Comparison of ENCODE assay signal across 17 mouse cellular contexts in the genomic region with DNA sequence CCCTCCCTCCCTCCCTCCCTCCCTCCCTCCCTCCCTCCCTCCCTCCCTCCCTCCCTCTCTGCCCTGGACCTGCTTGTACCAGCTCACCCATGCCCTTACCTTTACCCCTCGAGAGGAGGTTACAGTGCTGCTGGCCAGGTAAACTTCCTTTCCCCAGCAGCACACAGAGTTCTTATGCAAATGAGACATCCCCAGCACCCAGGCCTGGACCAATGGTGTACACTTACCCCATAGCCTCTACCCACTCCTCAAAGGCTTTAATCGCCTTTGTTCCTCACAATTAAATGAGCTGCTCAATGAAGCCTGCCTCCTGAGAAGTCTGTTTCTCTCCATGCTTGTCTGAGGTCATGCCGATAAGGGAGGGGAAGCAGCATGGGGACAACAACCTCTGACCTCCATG. TPM values are rescaled to one million over a fixed set of nuclear protein-coding genes. Genes with fewer than 3 reads are reported as not detected.
A peak's percentile ranks its signal among the peaks of the same experiment; 100 is the strongest.
DNase-seq lines count a peak whose midpoint lies in the region; ATAC-seq and TF ChIP-seq lines count a peak whose summit lies in the region.
"Had no signal": no experiment of that assay in that cellular context is flagged by ENCODE, and none has a peak within 500 bp of the region (broad histone marks: within the 10 kb centered on the region; RNA-seq: fewer than 3 reads in every experiment).

No protein-coding gene starts in this region.

- WGBS in forebrain, embryonic 12.5 days = 0% methylated on average over 2 of the region's 3 CpGs
- 2% methylated on average over 3 of the region's 3 CpGs for WGBS in forebrain, embryonic 16.5 days
- 17% methylated on average over 3 of the region's 3 CpGs for WGBS in midbrain, embryonic 11.5 days
- 29% methylated on average over 3 of the region's 3 CpGs for WGBS in midbrain, postnatal 0 days
- 18% methylated on average over 2 of the region's 3 CpGs for WGBS in hindbrain, embryonic 13.5 days

- no peak overlapping the region for H3K9ac ChIP-seq in forebrain, embryonic 12.5 days
- H3K9ac ChIP-seq in forebrain, embryonic 16.5 days (replicated peaks; ENCODE audit: low read depth, low read length) = no peak overlapping the region
- H3K9ac ChIP-seq in midbrain, embryonic 11.5 days (ENCODE audit: low read length) = no peak overlapping the region
- H3K9ac ChIP-seq in midbrain, postnatal 0 days (replicated peaks; ENCODE audit: low read length, poor library complexity, severe bottlenecking) = no peak overlapping the region
- no peak overlapping the region for H3K9ac ChIP-seq in hindbrain, embryonic 13.5 days
- H3K9ac ChIP-seq: limb, embryonic 12.5 days; liver, embryonic 15.5 days had no signal

- H3K27me3 ChIP-seq in forebrain, embryonic 12.5 days = no peaks in the 10 kb centered on the region
- no peaks in the 10 kb centered on the region for H3K27me3 ChIP-seq in forebrain, embryonic 16.5 days (replicated peaks; ENCODE audit: control insufficient read depth, insufficient read depth, low read length)
- no peaks in the 10 kb centered on the region for H3K27me3 ChIP-seq in midbrain, embryonic 11.5 days (ENCODE audit: control insufficient read depth, insufficient read depth, low read length)
- H3K27me3 ChIP-seq in midbrain, postnatal 0 days (ENCODE audit: insufficient read depth, low read length) = no peaks in the 10 kb centered on the region
- H3K27me3 ChIP-seq in hindbrain, embryonic 13.5 days = no peaks in the 10 kb centered on the region
- H3K27me3 ChIP-seq: limb, embryonic 12.5 days; liver, embryonic 15.5 days had no signal

- DNase-seq in midbrain, embryonic 11.5 days (ENCODE audit: low spot score, missing footprints) = no peak
- DNase-seq in midbrain, postnatal 0 days (ENCODE audit: low spot score) = no peak
- DNase-seq in retina, embryonic 14.5 days (ENCODE audit: low spot score) = peak; percentile 63
- no peak for DNase-seq in testis, postnatal 14 days (ENCODE audit: low spot score)
- DNase-seq: cerebellum, adult 11 months; cerebellum, postnatal 25 days; heart, adult 11 months; thymus, postnatal 25 days had no signal

- H3K4me1 ChIP-seq in forebrain, embryonic 12.5 days = peaks cover 6% of the 10 kb centered on the region
- no peaks in the 10 kb centered on the region for H3K4me1 ChIP-seq in forebrain, embryonic 16.5 days (replicated peaks; ENCODE audit: control insufficient read depth, insufficient read depth, low read length)
- H3K4me1 ChIP-seq in midbrain, embryonic 11.5 days (ENCODE audit: control insufficient read depth, insufficient read depth, low read length) = peaks cover 2% of the 10 kb centered on the region; the same call in 1 of the 2 replicates
- no peaks in the 10 kb centered on the region for H3K4me1 ChIP-seq in midbrain, postnatal 0 days (ENCODE audit: insufficient read depth, low read length)
- peaks cover 6% of the 10 kb centered on the region; the same call in 1 of the 2 replicates for H3K4me1 ChIP-seq in hindbrain, embryonic 13.5 days (replicated peaks)

- H3K27ac ChIP-seq in forebrain, embryonic 12.5 days = no peak overlapping the region
- H3K27ac ChIP-seq in forebrain, embryonic 16.5 days (ENCODE audit: low read length) = no peak overlapping the region
- H3K27ac ChIP-seq in midbrain, embryonic 11.5 days (ENCODE audit: low read depth, low read length) = no peak overlapping the region
- no peak overlapping the region for H3K27ac ChIP-seq in midbrain, postnatal 0 days (ENCODE audit: low read depth, low read length)
- no peak overlapping the region; the same call in 1 of the 2 replicates for H3K27ac ChIP-seq in hindbrain, embryonic 13.5 days
- H3K27ac ChIP-seq: limb, embryonic 12.5 days; liver, embryonic 15.5 days; stomach, postnatal 0 days had no signal

- ATAC-seq in forebrain, embryonic 12.5 days (ENCODE audit: low FRiP score) = peak; percentile 30; the same call in 1 of the 2 replicates
- no peak for ATAC-seq in forebrain, embryonic 16.5 days
- ATAC-seq in midbrain, embryonic 11.5 days (ENCODE audit: low FRiP score) = peak; percentile 58; the same call in 1 of the 2 replicates
- no peak for ATAC-seq in midbrain, postnatal 0 days (ENCODE audit: low FRiP score)
- ATAC-seq in hindbrain, embryonic 13.5 days (ENCODE audit: low FRiP score) = peak; percentile 50; the same call in 1 of the 2 replicates
- ATAC-seq in CD4-positive, CD25-positive, alpha-beta regulatory T cell, adult 4 months = no peak

- H3K4me3 ChIP-seq in forebrain, embryonic 12.5 days (replicated peaks) = no peak overlapping the region
- no peak overlapping the region for H3K4me3 ChIP-seq in forebrain, embryonic 16.5 days (replicated peaks; ENCODE audit: low read length)
- no peak overlapping the region for H3K4me3 ChIP-seq in midbrain, embryonic 11.5 days (ENCODE audit: low read depth, low read length)
- no peak overlapping the region for H3K4me3 ChIP-seq in midbrain, postnatal 0 days (ENCODE audit: low read depth, low read length)
- no peak overlapping the region for H3K4me3 ChIP-seq in hindbrain, embryonic 13.5 days
- H3K4me3 ChIP-seq: limb, embryonic 12.5 days; liver, embryonic 15.5 days had no signal

- no peak for TF ChIP-seq CTCF in midbrain, postnatal 0 days (IDR thresholded peaks at IDR 0.05)

- H3K36me3 ChIP-seq in forebrain, embryonic 12.5 days (replicated peaks) = no peaks in the 10 kb centered on the region
- H3K36me3 ChIP-seq in forebrain, embryonic 16.5 days (ENCODE audit: control insufficient read depth, insufficient read depth) = no peaks in the 10 kb centered on the region
- H3K36me3 ChIP-seq in midbrain, embryonic 11.5 days (ENCODE audit: control insufficient read depth, insufficient read depth, low read length) = no peaks in the 10 kb centered on the region
- no peaks in the 10 kb centered on the region for H3K36me3 ChIP-seq in midbrain, postnatal 0 days (ENCODE audit: insufficient read depth, low read length)
- no peaks in the 10 kb centered on the region for H3K36me3 ChIP-seq in hindbrain, embryonic 13.5 days
- H3K36me3 ChIP-seq: limb, embryonic 12.5 days; liver, embryonic 15.5 days had no signal

- H3K4me2 ChIP-seq in forebrain, embryonic 12.5 days = no peak overlapping the region
- H3K4me2 ChIP-seq in forebrain, embryonic 16.5 days (ENCODE audit: low read length) = no peak overlapping the region
- H3K4me2 ChIP-seq in midbrain, embryonic 11.5 days = no peak overlapping the region
- no peak overlapping the region for H3K4me2 ChIP-seq in midbrain, postnatal 0 days (ENCODE audit: low read depth, low read length, poor library complexity, severe bottlenecking)
- no peak overlapping the region for H3K4me2 ChIP-seq in hindbrain, embryonic 13.5 days
- H3K4me2 ChIP-seq: limb, embryonic 12.5 days; liver, embryonic 15.5 days had no signal

- H3K9me3 ChIP-seq in forebrain, embryonic 12.5 days = no peaks in the 10 kb centered on the region
- no peaks in the 10 kb centered on the region for H3K9me3 ChIP-seq in forebrain, embryonic 16.5 days (ENCODE audit: control insufficient read depth, low read length)
- no peaks in the 10 kb centered on the region for H3K9me3 ChIP-seq in midbrain, embryonic 11.5 days (ENCODE audit: control insufficient read depth, low read length)
- H3K9me3 ChIP-seq in midbrain, postnatal 0 days (ENCODE audit: low read length) = no peaks in the 10 kb centered on the region
- H3K9me3 ChIP-seq in hindbrain, embryonic 13.5 days = no peaks in the 10 kb centered on the region
- H3K9me3 ChIP-seq: limb, embryonic 12.5 days; liver, embryonic 15.5 days had no signal

RNA-seq across cellular contexts. Expression of gene Gm8439, which starts 18.4 kb away (rescaled TPM):
- not detected in 2 replicates for polyA plus RNA-seq in forebrain, embryonic 12.5 days (2016; fragmentation: Nextera tagmentation; extraction: Ambion mirVana)
- not detected in 2 replicates for polyA plus RNA-seq in forebrain, embryonic 16.5 days (2015; fragmentation: Nextera tagmentation; extraction: Ambion mirVana)
- not detected in 2 replicates for polyA plus RNA-seq in midbrain, embryonic 11.5 days (2014; fragmentation: Nextera tagmentation; extraction: Ambion mirVana)
- not detected in 2 replicates for total RNA-seq in midbrain, postnatal 0 days (2014; rRNA removed)
- polyA plus RNA-seq in midbrain, postnatal 0 days (2015; fragmentation: Nextera tagmentation; extraction: Ambion mirVana) = not detected in 2 replicates
- polyA plus RNA-seq in hindbrain, embryonic 13.5 days (2015; fragmentation: Nextera tagmentation; extraction: Ambion mirVana) = not detected in 2 replicates
- under 1 TPM in 1 of 2 experiments, not detected in 1; 0.83 TPM for polyA plus RNA-seq in CD4-positive, CD25-positive, alpha-beta regulatory T cell, adult 4 months (2017; shearing (Covaris generic))
- total RNA-seq: layer of hippocampus, adult 18-20 months had no signal
- polyA plus RNA-seq: heart, embryonic 16.5 days; limb, embryonic 12.5 days; liver, embryonic 15.5 days; stomach, postnatal 0 days had no signal

RNA-seq across cellular contexts. Expression of gene Ctps, which starts 36.9 kb away (rescaled TPM):
- 128 and 132 TPM in 2 replicates for polyA plus RNA-seq in forebrain, embryonic 12.5 days (2016; fragmentation: Nextera tagmentation; extraction: Ambion mirVana)
- polyA plus RNA-seq in forebrain, embryonic 16.5 days (2015; fragmentation: Nextera tagmentation; extraction: Ambion mirVana) = 102 and 103 TPM in 2 replicates
- 132 and 134 TPM in 2 replicates for polyA plus RNA-seq in midbrain, embryonic 11.5 days (2014; fragmentation: Nextera tagmentation; extraction: Ambion mirVana)
- 52.5 and 61.2 TPM in 2 replicates for total RNA-seq in midbrain, postnatal 0 days (2014; rRNA removed)
- 65.0 and 66.3 TPM in 2 replicates for polyA plus RNA-seq in midbrain, postnatal 0 days (2015; fragmentation: Nextera tagmentation; extraction: Ambion mirVana)
- 80.6 and 84.0 TPM in 2 replicates for polyA plus RNA-seq in hindbrain, embryonic 13.5 days (2015; fragmentation: Nextera tagmentation; extraction: Ambion mirVana)
- polyA plus RNA-seq in CD4-positive, CD25-positive, alpha-beta regulatory T cell, adult 4 months (2017; shearing (Covaris generic)) = 10 to 100 TPM; 14.7 to 19.5 TPM

RNA-seq across cellular contexts. Expression of gene Cited4, which starts 59.4 kb away (rescaled TPM):
- 4.2 and 4.8 TPM in 2 replicates for polyA plus RNA-seq in forebrain, embryonic 12.5 days (2016; fragmentation: Nextera tagmentation; extraction: Ambion mirVana)
- polyA plus RNA-seq in forebrain, embryonic 16.5 days (2015; fragmentation: Nextera tagmentation; extraction: Ambion mirVana) = 0.46 and 0.79 TPM in 2 replicates
- 8.7 and 8.8 TPM in 2 replicates for polyA plus RNA-seq in midbrain, embryonic 11.5 days (2014; fragmentation: Nextera tagmentation; extraction: Ambion mirVana)
- total RNA-seq in midbrain, postnatal 0 days (2014; rRNA removed) = 5.2 and 9.7 TPM in 2 replicates
- 6.6 and 7.5 TPM in 2 replicates for polyA plus RNA-seq in midbrain, postnatal 0 days (2015; fragmentation: Nextera tagmentation; extraction: Ambion mirVana)
- polyA plus RNA-seq in hindbrain, embryonic 13.5 days (2015; fragmentation: Nextera tagmentation; extraction: Ambion mirVana) = 0.61 and 0.93 TPM in 2 replicates
- not detected for polyA plus RNA-seq in CD4-positive, CD25-positive, alpha-beta regulatory T cell, adult 4 months (2017; shearing (Covaris generic))

Comparison
In these comparisons a context has a peak if more than half of its experiments do, and no peak if none do; other contexts are left out.
1. ATAC-seq: peak in forebrain, embryonic 12.5 days (single experiment), midbrain, embryonic 11.5 days (single experiment) and hindbrain, embryonic 13.5 days (single experiment); none in forebrain, embryonic 16.5 days (single experiment), midbrain, postnatal 0 days (single experiment) and CD4-positive, CD25-positive, alpha-beta regulatory T cell, adult 4 months (single experiment).